ENCODE assay signal across 13 mouse cellular contexts in genomic region chr14:76804447-76805150, GRCm38 (mm10).
DNase-seq lines count a peak whose midpoint lies in the region; ATAC-seq lines count a peak whose summit lies in the region.
"Had no signal": no experiment of that assay in that cellular context is flagged by ENCODE, and none has a peak within 500 bp of the region (broad histone marks: within the 10 kb centered on the region; RNA-seq: fewer than 3 reads in every experiment).

No protein-coding gene starts in this region.

- intact Hi-C loops in left cerebral cortex, postnatal 25 days (cut with DNase I): no loop called here

- DNase-seq in kidney, adult 9 months: peak; percentile 65
- DNase-seq in kidney, adult 8-10 months: no peak
- peak; percentile 77 for DNase-seq in heart, embryonic 10.5 days (ENCODE audit: low spot score)
- peak; percentile 47 to 49 for DNase-seq in lung, postnatal 4 days
- DNase-seq in midbrain, embryonic 10.5 days (ENCODE audit: low spot score): no peak
- DNase-seq in retina, embryonic 14.5 days (ENCODE audit: low spot score): no peak
- no peak for DNase-seq in left cerebral cortex, postnatal 25 days (ENCODE audit: low spot score in 2 of 2)
- DNase-seq: cerebellum, adult 9-11 months; right cerebral cortex, postnatal 25 days had no signal

- 40% methylated on average over 6 of the region's 6 CpGs for WGBS in heart, embryonic 10.5 days
- WGBS in limb, embryonic 13.5 days: 29% methylated on average over 6 of the region's 6 CpGs
- WGBS in midbrain, embryonic 10.5 days: 81% methylated on average over 6 of the region's 6 CpGs

- no peaks in the 10 kb centered on the region for H3K27me3 ChIP-seq in heart, embryonic 10.5 days (ENCODE audit: insufficient read depth, poor library complexity, severe bottlenecking)
- H3K27me3 ChIP-seq in limb, embryonic 13.5 days: no peaks in the 10 kb centered on the region
- H3K27me3 ChIP-seq in midbrain, embryonic 10.5 days (ENCODE audit: low read depth, poor library complexity, severe bottlenecking): no peaks in the 10 kb centered on the region
- H3K27me3 ChIP-seq: forebrain, embryonic 15.5 days had no signal

- H3K9me3 ChIP-seq in heart, embryonic 10.5 days: no peaks in the 10 kb centered on the region
- H3K9me3 ChIP-seq in limb, embryonic 13.5 days: no peaks in the 10 kb centered on the region
- no peaks in the 10 kb centered on the region for H3K9me3 ChIP-seq in midbrain, embryonic 10.5 days (replicated peaks)

- H3K4me3 ChIP-seq in heart, embryonic 10.5 days: no peak overlapping the region
- H3K4me3 ChIP-seq in limb, embryonic 13.5 days: no peak overlapping the region
- H3K4me3 ChIP-seq in midbrain, embryonic 10.5 days: no peak overlapping the region
- H3K4me3 ChIP-seq: forebrain, embryonic 15.5 days; myocyte had no signal

- no peak overlapping the region for H3K9ac ChIP-seq in limb, embryonic 13.5 days
- H3K9ac ChIP-seq: forebrain, embryonic 15.5 days had no signal

- H3K4me2 ChIP-seq in limb, embryonic 13.5 days (replicated peaks): no peak overlapping the region; the same call in 1 of the 2 replicates
- H3K4me2 ChIP-seq: forebrain, embryonic 15.5 days had no signal

- no peaks in the 10 kb centered on the region for H3K36me3 ChIP-seq in heart, embryonic 10.5 days
- H3K36me3 ChIP-seq in limb, embryonic 13.5 days: no peaks in the 10 kb centered on the region
- H3K36me3 ChIP-seq in midbrain, embryonic 10.5 days: no peaks in the 10 kb centered on the region
- H3K36me3 ChIP-seq: forebrain, embryonic 15.5 days had no signal

- H3K4me1 ChIP-seq in heart, embryonic 10.5 days: peaks cover 28% of the 10 kb centered on the region
- H3K4me1 ChIP-seq in limb, embryonic 13.5 days: peaks cover 44% of the 10 kb centered on the region
- peaks cover 10% of the 10 kb centered on the region for H3K4me1 ChIP-seq in midbrain, embryonic 10.5 days

- ATAC-seq in limb, embryonic 13.5 days (ENCODE audit: low FRiP score, low read depth): peak; percentile 32; the same call in 1 of the 2 replicates
- ATAC-seq: forebrain, embryonic 15.5 days; hindbrain, embryonic 16.5 days had no signal

- H3K27ac ChIP-seq in heart, embryonic 10.5 days: peak overlapping the region; percentile 83
- peak overlapping the region; percentile 90 for H3K27ac ChIP-seq in limb, embryonic 13.5 days
- no peak overlapping the region for H3K27ac ChIP-seq in midbrain, embryonic 10.5 days (replicated peaks)
- H3K27ac ChIP-seq: forebrain, embryonic 15.5 days had no signal

Comparison
In these comparisons a context has a peak if more than half of its experiments do, and no peak if none do; other contexts are left out.
1. DNase-seq: peak in kidney, adult 9 months (single experiment), heart, embryonic 10.5 days (single experiment) and lung, postnatal 4 days (2 of 2); none in kidney, adult 8-10 months (0 of 2), midbrain, embryonic 10.5 days (single experiment), retina, embryonic 14.5 days (single experiment) and left cerebral cortex, postnatal 25 days (0 of 2).